Mouse (Mus musculus) megakaryocyte, embryonic 14.5 days (primary cell): ENCODE measurements around the gene Eif3g.

Experiments
- FLI1 ChIP-seq: IDR thresholded peaks from 2 replicates; pipeline ENCODE4 v1.6.1; 2012; ENCODE audit warnings: low read length, inconsistent platforms, mixed read lengths
- GATA1 ChIP-seq: IDR thresholded peaks from 3 replicates; pipeline ENCODE4 v1.6.1; 2012; ENCODE audit warnings: mixed read lengths, low read length, inconsistent platforms, borderline replicate concordance

- TF ChIP-seq FLI1 (no peak), GATA1 (no peak)
Measured at GRCm38 (mm10) chr9:20893069-20893468, 5.4 kb downstream of the Eif3g start.
